Mouse (Mus musculus): ENCODE measurements around the gene Rad51c. TPM values are rescaled to one million over a fixed set of nuclear protein-coding genes. Genes with fewer than 3 reads are reported as not detected.

The Rad51c gene
- total and polyA plus RNA-seq, 2 experiments from 2014 or later = 2.6 to 4.0 TPM

DNA sequence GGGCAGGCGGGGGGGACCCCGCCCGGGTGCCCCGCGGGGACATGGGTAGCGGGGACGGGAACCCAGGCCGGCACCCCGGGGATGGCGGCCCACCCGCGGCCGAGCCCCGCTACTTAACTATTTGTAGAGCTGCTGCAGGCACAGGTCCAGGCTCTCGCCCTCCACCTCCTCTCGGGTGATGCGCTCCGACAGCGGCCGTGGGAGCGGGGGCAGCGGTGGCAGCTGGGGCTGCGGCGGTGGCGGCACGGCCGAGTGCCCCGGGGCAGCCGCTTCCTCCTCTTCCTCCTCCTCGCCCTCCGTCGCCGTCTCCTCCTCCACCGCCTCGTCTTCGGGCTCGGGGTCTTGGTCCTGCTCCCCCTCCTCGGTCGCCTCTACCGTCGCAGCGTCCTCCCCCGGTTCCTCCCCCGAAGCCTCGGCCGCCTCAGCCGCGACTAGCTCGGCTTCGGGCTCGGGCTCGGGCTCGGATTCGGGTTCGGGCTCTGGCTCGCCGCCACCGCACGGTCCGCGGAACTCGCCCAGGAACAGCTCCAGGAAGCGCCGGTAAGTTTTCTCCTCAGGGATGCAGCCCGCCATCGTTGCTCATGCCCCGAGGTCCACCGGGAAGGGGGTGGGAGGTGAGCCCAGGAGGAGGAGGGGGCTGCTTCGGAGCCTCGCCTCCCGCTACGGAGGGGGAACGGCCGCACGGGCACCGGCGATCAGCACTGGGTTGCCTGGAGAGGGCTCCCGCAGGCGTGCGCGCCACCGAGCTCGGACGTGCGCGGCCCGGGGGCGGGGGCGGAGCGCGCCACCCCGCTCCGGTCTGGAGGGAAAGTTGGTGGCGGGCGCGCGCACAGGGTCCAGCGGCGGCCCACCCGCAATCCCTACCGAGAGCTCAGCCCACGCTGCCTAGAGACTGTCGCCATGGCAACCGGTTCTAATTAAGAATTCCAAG is 46.2 kb downstream of the Rad51c start, which contains the start of gene Ppm1e:
Gene Ppm1e (minus strand): TSS at position 693 of the 931 bp plus-strand sequence.
- peak; percentile 94 for DNase-seq
- Histone ChIP-seq H3K27ac (ENCODE audit: low read depth, low read length) (peak within 1 kb of the TSS; percentile 90), H3K4me3 (ENCODE audit: low read depth, low read length) (peak within 1 kb of the TSS; percentile 74), H3K9ac (peak within 1 kb of the TSS; percentile 71), H3K9me3 (ENCODE audit: low read length) (no peaks in the 10 kb centered on the region), H3K36me3 (ENCODE audit: insufficient read depth) (no peaks in the 10 kb centered on the region), H3K27me3 (ENCODE audit: insufficient read depth, low read length) (no peaks in the 10 kb centered on the region), H3K4me1 (ENCODE audit: insufficient read depth) (no peaks in the 10 kb centered on the region; the same call in 1 of the 2 replicates), H3K4me2 (ENCODE audit: low read depth) (peak within 1 kb of the TSS; percentile 64)
- 1% methylated on average over 89 of the region's 104 CpGs for WGBS
- peak; percentile 96 for ATAC-seq
- no peak for TF ChIP-seq CTCF (IDR thresholded peaks at IDR 0.05; ENCODE audit: low read depth)

GRCm38 (mm10) chr11:87357317-87358300 is 47.1 kb downstream of the Rad51c start:
- peak; percentile 9; the same call in 1 of the 2 replicates for ATAC-seq
- Histone ChIP-seq H3K27ac (ENCODE audit: low read depth, low read length) (peak overlapping the region; percentile 90), H3K4me2 (ENCODE audit: low read depth) (peak overlapping the region; percentile 64), H3K9me3 (ENCODE audit: low read length) (no peaks in the 10 kb centered on the region), H3K4me1 (ENCODE audit: insufficient read depth) (no peaks in the 10 kb centered on the region; the same call in 1 of the 2 replicates), H3K4me3 (ENCODE audit: low read depth, low read length) (peak overlapping the region; percentile 74), H3K27me3 (ENCODE audit: insufficient read depth, low read length) (no peaks in the 10 kb centered on the region), H3K9ac (peak overlapping the region; percentile 71), H3K36me3 (ENCODE audit: insufficient read depth) (no peaks in the 10 kb centered on the region)
- WGBS = 4% methylated on average over 31 of the region's 31 CpGs
- peak; percentile 65 for DNase-seq
- no peak for TF ChIP-seq CTCF (IDR thresholded peaks at IDR 0.05; ENCODE audit: low read depth)

- ATAC-seq = no peak
- H3K4me1 ChIP-seq (ENCODE audit: insufficient read depth) = no peaks in the 10 kb centered on the region; the same call in 1 of the 2 replicates
- H3K27me3 ChIP-seq (ENCODE audit: insufficient read depth, low read length) = no peaks in the 10 kb centered on the region
- TF ChIP-seq CTCF (IDR thresholded peaks at IDR 0.05; ENCODE audit: low read depth) = no peak
- no peak overlapping the region for H3K9ac ChIP-seq
- no peaks in the 10 kb centered on the region for H3K9me3 ChIP-seq (ENCODE audit: low read length)
- H3K27ac ChIP-seq (ENCODE audit: low read depth, low read length) = no peak overlapping the region
- DNase-seq = no peak
- 86% methylated on average over 1 of the region's 1 CpGs for WGBS
- H3K4me3 ChIP-seq (ENCODE audit: low read depth, low read length) = no peak overlapping the region
- H3K36me3 ChIP-seq (ENCODE audit: insufficient read depth) = no peaks in the 10 kb centered on the region
- no peak overlapping the region for H3K4me2 ChIP-seq (ENCODE audit: low read depth)
These were observed 49.9 kb downstream of the Rad51c start for GRCm38 (mm10) chr11:87354861-87355260.

GRCm38 (mm10) chr11:87353646-87354170 is 51.0 kb downstream of the Rad51c start:
- no peak for DNase-seq
- Histone ChIP-seq H3K9ac (no peak overlapping the region), H3K27me3 (ENCODE audit: insufficient read depth, low read length) (no peaks in the 10 kb centered on the region), H3K4me3 (ENCODE audit: low read depth, low read length) (no peak overlapping the region), H3K36me3 (ENCODE audit: insufficient read depth) (no peaks in the 10 kb centered on the region), H3K4me2 (ENCODE audit: low read depth) (no peak overlapping the region), H3K27ac (ENCODE audit: low read depth, low read length) (no peak overlapping the region), H3K9me3 (ENCODE audit: low read length) (no peaks in the 10 kb centered on the region), H3K4me1 (ENCODE audit: insufficient read depth) (no peaks in the 10 kb centered on the region; the same call in 1 of the 2 replicates)
- no peak for TF ChIP-seq CTCF (IDR thresholded peaks at IDR 0.05; ENCODE audit: low read depth)
- no peak for ATAC-seq
- WGBS = 85% methylated on average over 7 of the region's 7 CpGs

Other genes starting within 250 kb of the Rad51c start
- 72.6 and 85.0 TPM in 2 replicates for gene Ppm1e, start 45.9 kb downstream of the Rad51c start, total RNA-seq (2014; rRNA removed)
- 14.3 and 18.9 TPM in 2 replicates for gene Ppm1e, start 45.9 kb downstream of the Rad51c start, polyA plus RNA-seq (2015; fragmentation: Nextera tagmentation; extraction: Ambion mirVana)
- gene Tex14, start 111 bp upstream of the Rad51c start, total RNA-seq (2014; rRNA removed) = 0.23 and 0.81 TPM in 2 replicates
- 0.03 and 0.23 TPM in 2 replicates for gene Tex14, start 111 bp upstream of the Rad51c start, polyA plus RNA-seq (2015; fragmentation: Nextera tagmentation; extraction: Ambion mirVana)
- gene Gm11492, start 161.7 kb upstream of the Rad51c start, total RNA-seq (2014; rRNA removed) = not detected in 2 replicates
- gene Gm11492, start 161.7 kb upstream of the Rad51c start, polyA plus RNA-seq (2015; fragmentation: Nextera tagmentation; extraction: Ambion mirVana) = not detected in 2 replicates
- 19.9 and 22.5 TPM in 2 replicates for gene Sept4, start 163.9 kb upstream of the Rad51c start, total RNA-seq (2014; rRNA removed)
- 33.5 and 34.2 TPM in 2 replicates for gene Sept4, start 163.9 kb upstream of the Rad51c start, polyA plus RNA-seq (2015; fragmentation: Nextera tagmentation; extraction: Ambion mirVana)
- gene Mtmr4, start 187.2 kb upstream of the Rad51c start, total RNA-seq (2014; rRNA removed) = 85.6 and 86.3 TPM in 2 replicates
- gene Mtmr4, start 187.2 kb upstream of the Rad51c start, polyA plus RNA-seq (2015; fragmentation: Nextera tagmentation; extraction: Ambion mirVana) = 28.7 and 32.7 TPM in 2 replicates
- 0.23 and 0.48 TPM in 2 replicates for gene Hsf5, start 212.2 kb upstream of the Rad51c start, total RNA-seq (2014; rRNA removed)
- 0.08 and 0.16 TPM in 2 replicates for gene Hsf5, start 212.2 kb upstream of the Rad51c start, polyA plus RNA-seq (2015; fragmentation: Nextera tagmentation; extraction: Ambion mirVana)